Mouse (Mus musculus): Measurements from ENCODE around the gene Tnp1.

The Tnp1 gene

GRCm38 (mm10) chr1:73006847-73007246 is 8.9 kb downstream of the Tnp1 start:
- DNase-seq (ENCODE audit: low spot score in 2 of 2): no peak

GRCm38 (mm10) chr1:73004890-73005289 is 10.8 kb downstream of the Tnp1 start:
- DNase-seq (ENCODE audit: low spot score in 2 of 2): no peak

- DNase-seq (ENCODE audit: low spot score in 2 of 2): no peak
These were observed 13.1 kb downstream of the Tnp1 start for GRCm38 (mm10) chr1:73002637-73003036.

- no peak for DNase-seq (ENCODE audit: low spot score in 2 of 2)
These were observed 13.7 kb downstream of the Tnp1 start for GRCm38 (mm10) chr1:73001961-73002360.

GRCm38 (mm10) chr1:72994751-72995528 is 20.8 kb downstream of the Tnp1 start:
- no peak for DNase-seq (ENCODE audit: low spot score in 2 of 2)

- no peak for DNase-seq (ENCODE audit: low spot score in 2 of 2)
These were observed 22.7 kb downstream of the Tnp1 start for GRCm38 (mm10) chr1:72992944-72993464.

- no peak for DNase-seq (ENCODE audit: low spot score in 2 of 2)
These were observed 23.5 kb downstream of the Tnp1 start for GRCm38 (mm10) chr1:72992209-72992608.

GRCm38 (mm10) chr1:72988904-72989303 is 26.8 kb downstream of the Tnp1 start:
- DNase-seq (ENCODE audit: low spot score in 2 of 2): no peak

GRCm38 (mm10) chr1:72986715-72987114 is 29.0 kb downstream of the Tnp1 start:
- DNase-seq (ENCODE audit: low spot score in 2 of 2): no peak

- no peak for DNase-seq (ENCODE audit: low spot score in 2 of 2)
These were observed 36.8 kb downstream of the Tnp1 start for GRCm38 (mm10) chr1:72978956-72979355.

- DNase-seq (ENCODE audit: low spot score in 2 of 2): no peak
These were observed 41.5 kb downstream of the Tnp1 start for GRCm38 (mm10) chr1:72974226-72974625.

- no peak for DNase-seq (ENCODE audit: low spot score in 2 of 2)
These were observed 45.2 kb downstream of the Tnp1 start for GRCm38 (mm10) chr1:72970461-72970860.

- no peak for DNase-seq (ENCODE audit: low spot score in 2 of 2)
These were observed 46.4 kb downstream of the Tnp1 start for GRCm38 (mm10) chr1:72969113-72969812.

GRCm38 (mm10) chr1:72966423-72966822 is 49.3 kb downstream of the Tnp1 start:
- no peak for DNase-seq (ENCODE audit: low spot score in 2 of 2)

Data from urinary bladder, postnatal 36 days (tissue).